Mouse (Mus musculus) neural tube, embryonic 14.5 days (tissue): Measurements from ENCODE around the gene Lrmda. TPM values are rescaled to one million over a fixed set of nuclear protein-coding genes. Genes with fewer than 3 reads are reported as not detected.

Source experiments
- ATAC-seq: fragments of 200-750 bp; cut with Nextera tagmentation; 2 replicates; pipeline ENCODE4 v1.8.0; 2017; ENCODE audit warnings: low read depth, mild to moderate bottlenecking, moderate TSS enrichment, moderate library complexity
- H3K27ac ChIP-seq: fragments of 300-500 bp; sonication (generic); 2 replicates; pipeline ENCODE4 v1.5.1; 2014; ENCODE audit warnings: low read depth, mild to moderate bottlenecking, control low read depth, low read length, moderate library complexity, mixed read lengths
- H3K27me3 ChIP-seq: fragments of 300-500 bp; sonication (generic); 2 replicates; pipeline ENCODE4 v1.6.1; 2014; ENCODE audit warnings: low read length; ENCODE audit not compliant: control insufficient read depth, insufficient read depth
- H3K36me3 ChIP-seq: fragments of 300-500 bp; sonication (generic); 2 replicates; pipeline ENCODE4 v1.6.1; 2014; ENCODE audit warnings: low read length, mixed read lengths; ENCODE audit not compliant: control insufficient read depth, insufficient read depth
- H3K4me1 ChIP-seq: fragments of 300-500 bp; sonication (generic); 2 replicates; pipeline ENCODE4 v1.6.1; 2014; ENCODE audit warnings: low read length; ENCODE audit not compliant: control insufficient read depth, insufficient read depth
- H3K4me2 ChIP-seq: fragments of 300-500 bp; sonication (generic); 2 replicates; pipeline ENCODE4 v1.6.1; 2014; ENCODE audit warnings: mild to moderate bottlenecking, low read depth, low read length, control low read depth
- H3K4me3 ChIP-seq: fragments of 300-500 bp; sonication (generic); 2 replicates; pipeline ENCODE4 v1.5.1; 2014; ENCODE audit warnings: low read depth, low read length, control low read depth, mixed read lengths
- H3K9ac ChIP-seq: fragments of 300-500 bp; sonication (generic); replicated peaks from 2 replicates; pipeline ENCODE4 v1.6.1; 2014; ENCODE audit warnings: low read depth, mild to moderate bottlenecking, control low read depth, low read length, mixed read lengths
- H3K9me3 ChIP-seq: fragments of 300-500 bp; sonication (generic); 2 replicates; pipeline ENCODE4 v1.6.1; 2016; ENCODE audit warnings: low read length; ENCODE audit not compliant: control insufficient read depth
- WGBS: fragments of 180-500 bp; shearing (Covaris S2); extraction: QIAGEN DNeasy Blood & Tissue Kit; methylation state at CpG from one replicate; pipeline ENCODE4 v1.1.7; 2014; 5-methylcytosine and 5-hydroxymethylcytosine counted together
- polyA plus RNA-seq: library from polyadenylated mRNA; unstranded; fragments of >200 nt; fragmentation: Nextera tagmentation; extraction: Ambion mirVana; gene quantifications from 2 replicates; pipeline ENCODE4 v1.2.1, GENCODE M21; 2014

The Lrmda gene
- polyA plus RNA-seq, 1 experiment from 2014 or later: 0.35 TPM

DNA sequence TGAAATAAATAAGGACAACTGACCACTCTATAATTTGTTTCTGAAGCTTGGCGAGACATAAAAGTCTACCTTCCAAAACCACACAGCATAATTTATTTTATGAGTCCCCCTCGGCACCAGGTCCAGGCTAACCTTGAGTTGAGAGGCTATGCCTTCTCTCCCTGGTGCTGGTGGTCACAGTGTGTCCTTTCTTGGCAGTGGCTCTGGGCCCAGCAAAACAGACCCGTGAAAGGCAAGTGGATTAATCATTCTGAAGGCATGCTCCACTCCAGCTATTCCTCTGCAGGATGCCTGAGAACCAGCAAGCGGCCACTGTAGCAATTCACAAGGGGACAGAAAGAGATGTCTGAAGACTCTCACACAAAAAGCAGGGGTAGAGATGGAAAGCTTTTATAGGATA lies 887.2 kb downstream of the Lrmda start:
- Histone ChIP-seq H3K36me3 (no peaks in the 10 kb centered on the region), H3K4me2 (no peak overlapping the region), H3K27ac (no peak overlapping the region), H3K4me3 (no peak overlapping the region), H3K27me3 (no peaks in the 10 kb centered on the region), H3K9me3 (no peaks in the 10 kb centered on the region), H3K4me1 (peaks cover 12% of the 10 kb centered on the region), H3K9ac (no peak overlapping the region)
- peak; percentile 92 for ATAC-seq
- 23% methylated on average over 4 of the region's 4 CpGs for WGBS

DNA sequence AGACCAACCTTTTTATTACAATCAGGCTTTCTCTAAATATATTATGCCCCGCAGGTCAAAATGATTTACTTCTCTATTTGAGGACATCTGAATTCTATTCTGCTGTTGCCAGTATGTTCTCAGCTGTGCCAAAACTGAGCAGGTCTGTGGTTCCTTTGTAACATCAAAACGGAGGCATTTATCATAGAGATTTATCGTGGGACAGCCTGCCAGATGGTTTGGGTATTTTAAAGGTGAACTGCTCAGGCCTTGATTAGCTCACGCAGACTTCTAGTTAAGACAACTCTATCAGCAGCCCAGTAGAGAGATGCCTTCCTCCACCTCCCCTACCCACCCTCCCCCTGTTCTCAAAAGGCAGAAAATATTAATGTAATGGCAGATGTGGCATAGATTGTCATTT lies 887.7 kb downstream of the Lrmda start:
- H3K4me3 ChIP-seq: no peak overlapping the region
- H3K27me3 ChIP-seq: no peaks in the 10 kb centered on the region
- no peaks in the 10 kb centered on the region for H3K9me3 ChIP-seq
- ATAC-seq: peak; percentile 61
- H3K36me3 ChIP-seq: no peaks in the 10 kb centered on the region
- peaks cover 12% of the 10 kb centered on the region for H3K4me1 ChIP-seq
- no peak overlapping the region for H3K9ac ChIP-seq
- no peak overlapping the region for H3K4me2 ChIP-seq
- WGBS: 16% methylated on average over 4 of the region's 4 CpGs
- no peak overlapping the region for H3K27ac ChIP-seq

DNA sequence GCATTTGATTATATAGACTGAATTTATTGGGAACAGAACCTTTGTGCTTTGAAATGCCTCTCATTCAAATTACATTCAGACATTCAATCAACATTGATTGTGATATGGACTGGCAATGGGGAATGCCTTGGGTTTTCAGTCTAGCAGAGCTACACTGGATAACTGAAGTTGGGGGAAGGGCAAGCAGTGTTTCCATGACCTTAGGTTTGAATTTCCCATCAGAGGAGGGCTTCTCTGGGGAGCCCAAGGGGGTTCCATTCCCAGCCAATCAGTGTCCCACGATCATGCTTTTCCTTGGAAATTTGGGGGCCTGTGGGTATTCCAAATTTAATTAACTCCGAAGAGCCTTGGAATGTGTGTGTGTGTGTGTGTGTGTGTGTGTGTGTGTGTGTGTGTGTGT lies 888.5 kb downstream of the Lrmda start:
- Histone ChIP-seq H3K27me3 (no peaks in the 10 kb centered on the region), H3K36me3 (no peaks in the 10 kb centered on the region), H3K9ac (no peak overlapping the region), H3K4me2 (no peak overlapping the region), H3K27ac (no peak overlapping the region), H3K9me3 (no peaks in the 10 kb centered on the region), H3K4me3 (no peak overlapping the region), H3K4me1 (peaks cover 12% of the 10 kb centered on the region)
- no peak for ATAC-seq
- WGBS: 73% methylated on average over 2 of the region's 2 CpGs

DNA sequence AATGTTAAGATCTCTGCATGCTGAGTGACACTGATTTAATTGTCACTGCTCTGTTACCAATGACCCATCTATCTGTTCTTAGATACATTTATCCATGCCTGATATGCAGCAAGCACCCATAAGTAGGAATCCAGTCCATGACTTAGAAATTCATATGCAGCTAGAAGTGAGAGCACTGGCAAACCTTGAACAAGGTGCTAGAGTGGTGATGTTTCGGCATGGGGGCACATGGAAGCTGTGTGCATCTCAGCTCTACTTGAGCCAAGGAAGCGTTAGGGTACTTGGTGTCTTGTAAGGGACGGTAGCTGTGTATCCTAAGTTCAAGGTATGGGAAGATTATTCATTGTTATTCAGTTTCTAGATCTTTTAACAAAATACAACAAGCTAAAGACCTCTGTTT lies 896.0 kb downstream of the Lrmda start:
- Histone ChIP-seq H3K36me3 (no peaks in the 10 kb centered on the region), H3K27me3 (no peaks in the 10 kb centered on the region), H3K9ac (no peak overlapping the region), H3K4me1 (no peaks in the 10 kb centered on the region), H3K9me3 (no peaks in the 10 kb centered on the region), H3K4me3 (no peak overlapping the region), H3K4me2 (no peak overlapping the region), H3K27ac (no peak overlapping the region)
- no peak for ATAC-seq
- WGBS: over 99% methylated on average over 3 of the region's 3 CpGs

DNA sequence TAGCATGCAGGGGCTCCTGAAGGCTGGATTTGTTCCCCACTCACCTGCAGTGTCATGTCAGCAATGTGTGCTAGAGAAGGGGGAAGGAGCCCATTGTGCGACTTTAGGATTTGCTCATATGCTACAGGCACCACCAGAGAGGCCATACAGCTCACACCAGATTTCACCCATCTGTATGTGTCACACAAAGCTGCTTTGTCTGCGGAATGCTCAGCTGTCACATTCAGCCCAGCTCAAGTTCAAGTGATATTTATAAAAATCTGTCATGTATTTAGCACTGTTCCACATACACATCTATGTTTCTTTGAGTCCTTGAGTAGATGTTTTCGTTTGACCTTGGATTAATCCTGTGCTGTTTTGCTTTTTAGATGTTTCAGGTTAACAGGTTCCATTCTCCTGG lies 899.0 kb downstream of the Lrmda start:
- H3K9ac ChIP-seq: no peak overlapping the region
- no peak overlapping the region for H3K4me3 ChIP-seq
- H3K4me2 ChIP-seq: no peak overlapping the region
- H3K4me1 ChIP-seq: no peaks in the 10 kb centered on the region
- H3K27me3 ChIP-seq: no peaks in the 10 kb centered on the region
- ATAC-seq: no peak
- no peaks in the 10 kb centered on the region for H3K9me3 ChIP-seq
- WGBS: 88% methylated on average over 3 of the region's 3 CpGs
- H3K27ac ChIP-seq: no peak overlapping the region
- H3K36me3 ChIP-seq: no peaks in the 10 kb centered on the region

DNA sequence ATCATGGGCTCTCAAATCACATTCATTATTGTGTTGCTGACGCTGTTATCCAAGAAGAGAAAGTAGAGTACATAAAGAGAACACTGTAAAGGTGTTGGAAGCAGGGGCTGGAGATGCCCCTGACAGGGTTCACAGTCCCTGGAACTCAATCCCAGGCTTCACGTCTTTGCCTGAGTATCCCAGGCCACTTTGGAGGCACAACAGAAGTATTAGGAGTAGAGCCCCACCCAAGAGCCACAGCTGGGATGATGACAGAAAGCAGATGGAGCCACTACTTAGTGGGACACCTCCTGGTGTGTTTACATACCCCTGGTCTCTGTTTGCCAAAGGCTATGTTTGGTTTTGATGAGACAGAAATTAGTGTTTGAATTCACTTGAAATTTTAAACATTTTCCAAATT lies 899.4 kb downstream of the Lrmda start:
- WGBS: 70% methylated on average over 2 of the region's 2 CpGs
- ATAC-seq: no peak

DNA sequence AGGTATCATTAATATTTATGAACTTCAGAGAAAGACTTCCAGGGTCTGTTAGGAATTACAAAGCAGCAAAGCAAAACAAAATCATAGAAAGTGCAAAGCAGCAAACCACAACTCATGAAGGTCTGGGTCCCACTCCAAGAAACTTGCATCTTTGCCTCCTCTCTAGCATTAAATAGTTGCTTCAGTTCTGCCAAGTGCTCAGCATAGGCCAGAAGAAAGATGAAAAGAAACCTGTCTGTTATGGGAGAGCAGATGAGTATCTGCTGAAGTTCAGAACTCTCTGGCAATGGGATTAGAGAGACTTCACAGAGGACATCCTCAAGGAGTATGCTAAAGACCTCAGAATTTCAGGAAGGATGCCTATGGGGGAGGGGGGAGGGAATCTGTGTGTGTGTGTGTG lies 901.6 kb downstream of the Lrmda start:
- no peak for ATAC-seq
- H3K9ac ChIP-seq: no peak overlapping the region

More for the DNA sequence above, 899.4 kb downstream of the Lrmda start:
- H3K4me3 ChIP-seq: no peak overlapping the region
- no peak overlapping the region for H3K27ac ChIP-seq
- H3K9ac ChIP-seq: no peak overlapping the region
- no peaks in the 10 kb centered on the region for H3K9me3 ChIP-seq
- H3K4me2 ChIP-seq: no peak overlapping the region
- no peaks in the 10 kb centered on the region for H3K36me3 ChIP-seq
- H3K27me3 ChIP-seq: no peaks in the 10 kb centered on the region
- no peaks in the 10 kb centered on the region for H3K4me1 ChIP-seq

DNA sequence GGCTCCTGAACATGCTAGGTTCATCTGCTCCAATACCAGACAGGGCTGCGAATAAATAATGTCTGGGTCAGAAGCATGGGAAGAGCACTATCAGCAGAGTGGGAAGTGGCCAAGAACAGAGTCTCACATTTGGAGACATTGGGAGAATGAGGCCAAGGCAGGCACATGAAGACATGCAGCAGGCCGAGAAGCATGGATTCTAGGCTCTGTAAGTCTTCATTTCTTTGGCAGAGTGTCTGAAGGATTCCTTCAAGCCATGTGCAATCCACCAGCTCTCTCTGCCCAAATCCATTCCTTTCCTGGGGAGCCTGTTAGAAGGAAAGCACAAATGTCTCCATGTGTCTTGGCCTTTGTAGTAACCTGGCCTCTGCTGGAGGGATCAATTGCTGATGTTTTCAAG lies 902.3 kb downstream of the Lrmda start:
- no peak for ATAC-seq
- Histone ChIP-seq H3K4me2 (no peak overlapping the region), H3K9ac (no peak overlapping the region), H3K27ac (no peak overlapping the region), H3K9me3 (no peaks in the 10 kb centered on the region), H3K36me3 (no peaks in the 10 kb centered on the region), H3K27me3 (no peaks in the 10 kb centered on the region), H3K4me3 (no peak overlapping the region), H3K4me1 (no peaks in the 10 kb centered on the region)
- WGBS: 94% methylated on average over 2 of the region's 2 CpGs

More for the DNA sequence above, 901.6 kb downstream of the Lrmda start:
- H3K4me1 ChIP-seq: no peaks in the 10 kb centered on the region
- H3K4me2 ChIP-seq: no peak overlapping the region
- no peak overlapping the region for H3K27ac ChIP-seq
- H3K36me3 ChIP-seq: no peaks in the 10 kb centered on the region
- no peaks in the 10 kb centered on the region for H3K27me3 ChIP-seq
- no peaks in the 10 kb centered on the region for H3K9me3 ChIP-seq
- no peak overlapping the region for H3K4me3 ChIP-seq

DNA sequence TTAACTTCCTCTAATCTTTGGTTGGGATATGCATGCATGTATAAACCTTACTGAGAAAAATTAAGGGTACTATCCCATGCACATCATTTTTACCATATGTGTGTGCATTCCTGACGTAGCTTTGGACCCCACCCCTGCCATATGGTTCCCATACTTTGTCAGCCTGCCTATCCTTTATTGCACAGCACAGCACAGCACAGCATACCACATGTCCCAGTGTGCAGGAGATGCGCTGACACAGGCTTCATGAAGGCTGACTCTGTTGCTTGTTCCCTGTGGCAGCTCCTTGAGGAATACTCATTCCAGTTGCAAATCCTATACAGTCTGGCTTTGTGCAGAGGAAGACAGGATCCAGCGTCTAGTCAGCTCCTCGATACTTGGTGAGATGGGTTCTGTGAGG lies 903.1 kb downstream of the Lrmda start:
- H3K4me1 ChIP-seq: no peaks in the 10 kb centered on the region
- no peak overlapping the region for H3K4me3 ChIP-seq
- H3K9ac ChIP-seq: no peak overlapping the region
- H3K4me2 ChIP-seq: no peak overlapping the region
- no peaks in the 10 kb centered on the region for H3K36me3 ChIP-seq
- H3K27me3 ChIP-seq: no peaks in the 10 kb centered on the region
- no peaks in the 10 kb centered on the region for H3K9me3 ChIP-seq
- H3K27ac ChIP-seq: no peak overlapping the region
- no peak for ATAC-seq
- WGBS: 86% methylated on average over 4 of the region's 4 CpGs

DNA sequence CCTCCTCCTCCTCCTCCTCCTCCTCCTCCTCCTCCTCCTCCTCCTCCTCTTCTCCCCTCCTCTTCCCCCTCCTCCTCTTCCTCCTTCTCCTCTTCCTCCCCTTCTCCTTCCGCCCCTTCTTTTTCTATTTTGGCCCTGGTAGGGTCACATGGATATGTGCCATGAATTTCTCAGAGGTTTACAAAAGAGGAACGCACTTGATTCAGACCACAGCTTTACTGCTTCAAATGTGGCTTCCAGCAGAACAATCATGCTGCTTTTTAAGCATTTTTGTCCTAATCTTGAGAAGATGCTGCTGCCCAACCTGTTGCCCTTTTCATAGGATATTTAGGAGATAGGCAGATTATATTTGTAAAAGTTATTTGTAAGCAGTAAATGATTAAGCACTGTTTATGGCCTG lies 903.7 kb downstream of the Lrmda start:
- H3K36me3 ChIP-seq: no peaks in the 10 kb centered on the region
- no peaks in the 10 kb centered on the region for H3K27me3 ChIP-seq
- H3K27ac ChIP-seq: no peak overlapping the region
- whole genome bisulfite sequencing: 88% methylated on average over 1 of the region's 2 CpGs
- H3K4me1 ChIP-seq: no peaks in the 10 kb centered on the region
- no peak for ATAC-seq
- H3K4me2 ChIP-seq: no peak overlapping the region
- no peaks in the 10 kb centered on the region for H3K9me3 ChIP-seq
- no peak overlapping the region for H3K4me3 ChIP-seq
- no peak overlapping the region for H3K9ac ChIP-seq
